7 mouse cellular contexts compared by ENCODE assay signal in genomic region chr3:95015337-95015872, GRCm38 (mm10). TPM values are rescaled to one million over a fixed set of nuclear protein-coding genes. Genes with fewer than 3 reads are reported as not detected.
A peak's percentile ranks its signal among the peaks of the same experiment; 100 is the strongest.
DNase-seq lines count a peak whose midpoint lies in the region; ATAC-seq lines count a peak whose summit lies in the region.

Gene Zfp687 (minus strand): TSS chr3:95015448.

- peak; percentile 97 for ATAC-seq in intestine, embryonic 15.5 days

- peak within 1 kb of the TSS; percentile 90 for H3K4me2 ChIP-seq in intestine, embryonic 15.5 days (replicated peaks)

- H3K27me3 ChIP-seq in intestine, embryonic 15.5 days (replicated peaks), result no peaks in the 10 kb centered on the region
- no peaks in the 10 kb centered on the region for H3K27me3 ChIP-seq in midbrain, embryonic 10.5 days (ENCODE audit: low read depth, poor library complexity, severe bottlenecking)

- H3K36me3 ChIP-seq in intestine, embryonic 15.5 days, result peaks cover 15% of the 10 kb centered on the region
- H3K36me3 ChIP-seq in midbrain, embryonic 10.5 days, result peaks cover 33% of the 10 kb centered on the region

- WGBS in intestine, embryonic 15.5 days, result under 1% methylated on average over 37 of the region's 37 CpGs
- under 1% methylated on average over 27 of the region's 37 CpGs for WGBS in midbrain, embryonic 10.5 days

- peak within 1 kb of the TSS; percentile 97 for H3K27ac ChIP-seq in intestine, embryonic 15.5 days
- H3K27ac ChIP-seq in midbrain, embryonic 10.5 days (replicated peaks), result peak within 1 kb of the TSS; percentile 94

- H3K9me3 ChIP-seq in intestine, embryonic 15.5 days, result no peaks in the 10 kb centered on the region
- H3K9me3 ChIP-seq in midbrain, embryonic 10.5 days (replicated peaks), result no peaks in the 10 kb centered on the region

- peaks cover 12% of the 10 kb centered on the region for H3K4me1 ChIP-seq in intestine, embryonic 15.5 days (replicated peaks)
- H3K4me1 ChIP-seq in midbrain, embryonic 10.5 days, result peaks cover 32% of the 10 kb centered on the region

- peak; percentile 99 for DNase-seq in adrenal gland, adult 2 months
- peak; percentile 98 for DNase-seq in embryo, embryonic 11.5 days (ENCODE audit: low read depth, low spot score)
- DNase-seq in gastrocnemius, postnatal 36 days, result peak; percentile 99 to 100
- DNase-seq in left cerebral cortex, postnatal 25 days (ENCODE audit: low spot score in 2 of 2), result peak; percentile 100
- DNase-seq in midbrain, embryonic 10.5 days (ENCODE audit: low spot score), result peak; percentile 98
- DNase-seq in right cerebral cortex, postnatal 4 days, result peak; percentile 99

- peak within 1 kb of the TSS; percentile 84 for H3K4me3 ChIP-seq in intestine, embryonic 15.5 days (replicated peaks)
- H3K4me3 ChIP-seq in midbrain, embryonic 10.5 days, result peak within 1 kb of the TSS; percentile 74

- intact Hi-C loops in gastrocnemius, postnatal 36 days (cut with DNase I), result no loop called here
- intact Hi-C loops in left cerebral cortex, postnatal 25 days (cut with DNase I), result no loop called here

- H3K9ac ChIP-seq in intestine, embryonic 15.5 days, result peak within 1 kb of the TSS; percentile 79

RNA-seq across cellular contexts. Expression of gene Zfp687, which starts in this region (rescaled TPM):
- total RNA-seq in adrenal gland, adult 2 months (2021), result 10 to 100 TPM; 26.3 to 29.5 TPM
- polyA plus RNA-seq in adrenal gland, adult 2 months (2012; rRNA removed), result 27.9 and 32.0 TPM in 2 replicates
- 10 to 100 TPM in 1 of 2 experiments, 1 to 10 TPM in 1; 9.5 to 11.7 TPM for total RNA-seq in gastrocnemius, postnatal 36 days (2021)
- polyA plus RNA-seq in intestine, embryonic 15.5 days (2015; fragmentation: Nextera tagmentation; extraction: Ambion mirVana), result 17.4 and 19.9 TPM in 2 replicates
- 10 to 100 TPM; 21.4 to 22.2 TPM for total RNA-seq in left cerebral cortex, postnatal 25 days (2021)
- polyA plus RNA-seq in midbrain, embryonic 10.5 days (2016; fragmentation: Nextera tagmentation; extraction: Ambion mirVana), result 40.0 and 42.2 TPM in 2 replicates

Comparison
In these comparisons a context has a peak if more than half of its experiments do, and no peak if none do; other contexts are left out.
1. Peak in every context shown above with its lines: DNase-seq, ATAC-seq, H3K4me3 ChIP-seq and H3K27ac ChIP-seq.